11 mouse cellular contexts compared by ENCODE assay signal in genomic region chr4:83775136-83775535, GRCm38 (mm10).
"Had no signal": no experiment of that assay in that cellular context is flagged by ENCODE, and none has a peak within 500 bp of the region (broad histone marks: within the 10 kb centered on the region; RNA-seq: fewer than 3 reads in every experiment).

No protein-coding gene starts in this region.

- DNase-seq: right cerebral cortex, adult 18-20 months; right cerebral cortex, postnatal 14 days; right cerebral cortex, postnatal 25 days; right cerebral cortex, postnatal 4 days; spleen, adult 18-20 months; thymus, adult 18-20 months; thymus, adult 2 months; thymus, postnatal 14 days; thymus, postnatal 25 days; thymus, postnatal 36 days; thymus, postnatal 4 days had no signal
